Mouse (Mus musculus) stomach, embryonic 14.5 days (tissue): ENCODE data around the gene Alox8. TPM values are rescaled to one million over a fixed set of nuclear protein-coding genes. Genes with fewer than 3 reads are reported as not detected.

ENCODE experiments used
- ATAC-seq: fragments of 200-750 bp; cut with Nextera tagmentation; 2 replicates; pipeline ENCODE4 v1.8.0; 2017; ENCODE audit warnings: low read depth, moderate TSS enrichment; ENCODE audit not compliant: insufficient number of reproducible peaks, insufficient read depth, low FRiP score
- H3K27ac ChIP-seq: fragments of 300-500 bp; sonication (generic); 2 replicates; pipeline ENCODE4 v1.5.1; 2014; ENCODE audit warnings: mild to moderate bottlenecking, low read length, moderate library complexity, mixed read lengths
- H3K27me3 ChIP-seq: fragments of 300-500 bp; sonication (generic); 2 replicates; pipeline ENCODE4 v1.6.1; 2014; ENCODE audit warnings: low read length, control low read depth, mixed read lengths; ENCODE audit not compliant: control insufficient read depth, insufficient read depth
- H3K36me3 ChIP-seq: fragments of 300-500 bp; sonication (generic); 2 replicates; pipeline ENCODE4 v1.6.1; 2014; ENCODE audit warnings: mild to moderate bottlenecking, control low read depth, low read length, moderate library complexity, mixed read lengths; ENCODE audit not compliant: control insufficient read depth, insufficient read depth
- H3K4me1 ChIP-seq: fragments of 300-500 bp; sonication (generic); 2 replicates; pipeline ENCODE4 v1.6.1; 2014; ENCODE audit warnings: low read length, control low read depth, mixed read lengths; ENCODE audit not compliant: control insufficient read depth, insufficient read depth
- H3K4me2 ChIP-seq: fragments of 300-500 bp; sonication (generic); replicated peaks from 2 replicates; pipeline ENCODE4 v1.6.1; 2014; ENCODE audit warnings: low read depth, low read length, control low read depth
- H3K4me3 ChIP-seq: fragments of 300-500 bp; sonication (generic); 2 replicates; pipeline ENCODE4 v1.5.1; 2014; ENCODE audit warnings: low read depth, low read length, control low read depth
- H3K9ac ChIP-seq: fragments of 300-500 bp; sonication (generic); replicated peaks from 2 replicates; pipeline ENCODE4 v1.6.1; 2014; ENCODE audit warnings: low read depth, mild to moderate bottlenecking, control low read depth, low read length, moderate library complexity, mixed read lengths
- H3K9me3 ChIP-seq: fragments of 300-500 bp; sonication (generic); 2 replicates; pipeline ENCODE4 v1.6.1; 2016; ENCODE audit warnings: low read depth, low read length, control low read depth; ENCODE audit not compliant: control insufficient read depth
- WGBS: fragments of 180-500 bp; shearing (Covaris S2); extraction: QIAGEN DNeasy Blood & Tissue Kit; methylation state at CpG from one replicate; pipeline ENCODE4 v1.1.7; 2014; 5-methylcytosine and 5-hydroxymethylcytosine counted together
- polyA plus RNA-seq: library from polyadenylated mRNA; unstranded; fragments of >200 nt; fragmentation: Nextera tagmentation; extraction: Ambion mirVana; gene quantifications from 2 replicates; pipeline ENCODE4 v1.2.1, GENCODE M21; 2014

Gene Alox8
- polyA plus RNA-seq, 1 experiment from 2014 or later: not detected

GRCm38 (mm10) chr11:69225715-69226114, 28.1 kb upstream of the Alox8 start:
- WGBS: 77% methylated on average over 1 of the region's 1 CpGs
- Histone ChIP-seq H3K27ac (no peak overlapping the region), H3K4me2 (no peak overlapping the region), H3K36me3 (no peaks in the 10 kb centered on the region), H3K9me3 (no peaks in the 10 kb centered on the region), H3K4me1 (no peaks in the 10 kb centered on the region), H3K27me3 (no peaks in the 10 kb centered on the region), H3K9ac (no peak overlapping the region), H3K4me3 (no peak overlapping the region)
- ATAC-seq: no peak

DNA sequence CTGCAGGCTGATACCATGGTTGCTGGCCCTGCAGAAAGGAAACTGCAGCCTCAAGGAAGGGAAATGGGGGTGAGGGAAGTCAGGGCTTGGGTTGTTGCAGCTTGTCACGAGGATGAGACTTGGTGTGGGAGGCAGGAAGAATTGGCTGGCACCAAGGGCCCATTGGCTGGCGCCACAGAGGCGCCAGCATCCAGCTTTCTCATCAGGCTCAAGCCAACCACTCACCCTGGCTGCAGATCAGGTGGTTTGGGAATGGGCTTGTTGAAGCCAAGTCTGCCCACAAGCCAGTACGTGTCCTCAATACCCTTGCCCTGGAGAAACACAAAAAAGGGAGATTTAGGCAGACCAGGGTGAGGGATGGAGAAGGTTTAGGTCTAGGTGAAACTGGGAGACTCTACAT, 25.5 kb upstream of the Alox8 start:
- Histone ChIP-seq H3K4me1 (no peaks in the 10 kb centered on the region), H3K27ac (no peak overlapping the region), H3K36me3 (no peaks in the 10 kb centered on the region), H3K9ac (no peak overlapping the region), H3K27me3 (no peaks in the 10 kb centered on the region), H3K9me3 (no peaks in the 10 kb centered on the region), H3K4me3 (no peak overlapping the region), H3K4me2 (no peak overlapping the region)
- WGBS: 85% methylated on average over 4 of the region's 4 CpGs
- ATAC-seq: no peak

- ATAC-seq: no peak
- no peaks in the 10 kb centered on the region for H3K27me3 ChIP-seq
- H3K4me2 ChIP-seq: no peak overlapping the region
- H3K9ac ChIP-seq: no peak overlapping the region
- WGBS: 69% methylated on average over 4 of the region's 4 CpGs
- no peaks in the 10 kb centered on the region for H3K4me1 ChIP-seq
- H3K9me3 ChIP-seq: no peaks in the 10 kb centered on the region
- H3K36me3 ChIP-seq: no peaks in the 10 kb centered on the region
- no peak overlapping the region for H3K27ac ChIP-seq
- H3K4me3 ChIP-seq: no peak overlapping the region
Observed at GRCm38 (mm10) chr11:69221070-69221469, 23.4 kb upstream of the Alox8 start.

DNA sequence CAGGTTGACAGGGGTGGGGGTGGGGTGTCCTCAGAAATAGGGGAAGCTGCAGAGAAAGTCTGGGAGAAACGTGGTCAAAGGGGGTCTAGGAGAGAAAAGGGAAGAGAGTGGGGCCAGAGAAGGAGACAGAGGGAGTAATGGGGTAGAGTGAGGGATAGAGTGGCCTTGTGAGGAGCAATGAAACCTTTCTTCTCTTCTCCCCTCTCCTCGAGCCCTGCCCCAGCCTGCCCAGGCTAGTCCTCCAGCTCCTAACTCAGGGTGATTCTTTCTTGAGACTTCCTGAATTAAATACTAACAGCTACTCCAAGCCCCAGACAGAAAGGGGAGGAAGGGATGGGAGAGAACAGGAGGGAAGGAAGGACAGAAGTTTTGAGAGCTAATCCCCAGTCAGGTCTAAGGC, 21.0 kb upstream of the Alox8 start:
- H3K27ac ChIP-seq: no peak overlapping the region
- 61% methylated on average over 2 of the region's 2 CpGs for WGBS
- no peak overlapping the region for H3K4me2 ChIP-seq

GRCm38 (mm10) chr11:69217411-69217810, 19.8 kb upstream of the Alox8 start:
- H3K27ac ChIP-seq: no peak overlapping the region
- H3K9me3 ChIP-seq: no peaks in the 10 kb centered on the region
- no peak for ATAC-seq
- no peaks in the 10 kb centered on the region for H3K27me3 ChIP-seq
- no peaks in the 10 kb centered on the region for H3K36me3 ChIP-seq
- 89% methylated on average over 5 of the region's 5 CpGs for WGBS
- no peak overlapping the region for H3K4me3 ChIP-seq
- H3K4me2 ChIP-seq: no peak overlapping the region
- no peaks in the 10 kb centered on the region for H3K4me1 ChIP-seq
- no peak overlapping the region for H3K9ac ChIP-seq

More for the DNA sequence above, 21.0 kb upstream of the Alox8 start:
- H3K9ac ChIP-seq: no peak overlapping the region
- H3K9me3 ChIP-seq: no peaks in the 10 kb centered on the region
- no peaks in the 10 kb centered on the region for H3K27me3 ChIP-seq
- H3K4me3 ChIP-seq: no peak overlapping the region
- ATAC-seq: no peak
- no peaks in the 10 kb centered on the region for H3K4me1 ChIP-seq
- no peaks in the 10 kb centered on the region for H3K36me3 ChIP-seq

DNA sequence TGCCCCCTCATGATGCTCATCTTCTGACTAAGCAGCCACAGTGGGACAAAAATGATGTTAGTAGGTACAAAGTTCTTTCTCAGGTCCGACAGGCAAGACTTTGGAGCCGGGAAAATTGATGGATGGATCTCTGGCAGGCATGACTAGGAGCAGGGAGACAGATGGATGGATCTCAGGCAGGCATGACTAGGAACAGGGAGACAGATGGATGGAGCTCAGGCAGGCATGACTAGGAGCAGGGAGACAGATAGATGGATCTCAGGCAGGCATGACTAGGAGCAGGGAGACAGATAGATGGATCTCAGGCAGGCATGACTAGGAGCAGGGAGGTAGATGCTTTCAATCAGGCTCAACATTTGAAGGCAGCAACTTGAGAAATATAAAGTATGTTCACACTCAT, 13.8 kb upstream of the Alox8 start:
- no peak for ATAC-seq
- WGBS: 8% methylated on average over 2 of the region's 2 CpGs
- Histone ChIP-seq H3K9me3 (no peaks in the 10 kb centered on the region), H3K9ac (no peak overlapping the region), H3K36me3 (no peaks in the 10 kb centered on the region), H3K27me3 (no peaks in the 10 kb centered on the region), H3K4me2 (no peak overlapping the region), H3K27ac (no peak overlapping the region), H3K4me1 (no peaks in the 10 kb centered on the region), H3K4me3 (no peak overlapping the region)

DNA sequence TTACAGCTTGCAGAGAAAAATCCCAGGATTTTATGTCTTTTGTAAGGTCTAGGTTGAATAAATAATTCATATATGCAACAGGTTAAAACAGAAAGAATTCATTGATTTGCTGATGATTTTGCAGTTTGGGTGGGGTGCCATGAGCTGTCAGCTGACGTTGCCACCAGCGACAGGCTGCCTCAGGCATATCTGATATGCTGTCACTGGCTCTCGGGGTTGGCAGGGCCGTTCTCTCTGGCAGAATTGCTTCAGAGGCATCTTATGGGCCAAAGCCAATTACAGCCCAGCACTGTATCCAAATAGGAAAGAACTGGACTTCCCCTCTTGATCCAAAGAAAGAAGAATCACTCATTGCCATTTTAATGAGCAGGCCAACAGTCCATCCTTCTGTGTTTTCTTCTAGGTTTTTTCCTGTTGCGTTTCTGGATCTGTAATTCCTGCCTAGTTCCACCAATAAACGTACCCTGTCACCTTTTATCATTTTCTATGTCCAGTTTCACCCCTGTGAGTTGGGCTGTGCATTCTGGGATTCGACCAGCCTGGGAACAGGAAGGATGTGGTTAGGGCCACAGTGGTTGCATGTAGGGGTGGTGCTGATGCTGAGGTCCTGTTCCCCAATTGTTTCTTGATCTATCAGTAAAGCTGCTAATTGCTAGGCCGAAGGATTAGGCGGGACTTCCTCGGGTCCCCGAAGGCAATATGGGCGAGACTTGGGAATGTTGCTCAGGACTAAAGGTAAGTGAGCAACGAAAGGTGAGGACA, 5.0 kb upstream of the Alox8 start:
- Histone ChIP-seq H3K9me3 (no peaks in the 10 kb centered on the region), H3K4me3 (no peak overlapping the region), H3K36me3 (no peaks in the 10 kb centered on the region), H3K4me2 (no peak overlapping the region), H3K4me1 (no peaks in the 10 kb centered on the region), H3K27me3 (no peaks in the 10 kb centered on the region), H3K9ac (no peak overlapping the region), H3K27ac (no peak overlapping the region)
- ATAC-seq: no peak
- 79% methylated on average over 13 of the region's 13 CpGs for WGBS

- ATAC-seq: no peak
- 39% methylated on average over 6 of the region's 6 CpGs for WGBS
- no peaks in the 10 kb centered on the region for H3K9me3 ChIP-seq
- H3K27ac ChIP-seq: no peak overlapping the region
- H3K36me3 ChIP-seq: no peaks in the 10 kb centered on the region
- no peak overlapping the region for H3K4me3 ChIP-seq
- no peak overlapping the region for H3K4me2 ChIP-seq
- peaks cover 10% of the 10 kb centered on the region for H3K27me3 ChIP-seq
- 0 out of 2 replicates have a peak, but pooled peaks cover 4% of the 10 kb centered on the region for H3K4me1 ChIP-seq
- H3K9ac ChIP-seq: no peak overlapping the region
Observed at GRCm38 (mm10) chr11:69200231-69200630, 2.6 kb upstream of the Alox8 start.

DNA sequence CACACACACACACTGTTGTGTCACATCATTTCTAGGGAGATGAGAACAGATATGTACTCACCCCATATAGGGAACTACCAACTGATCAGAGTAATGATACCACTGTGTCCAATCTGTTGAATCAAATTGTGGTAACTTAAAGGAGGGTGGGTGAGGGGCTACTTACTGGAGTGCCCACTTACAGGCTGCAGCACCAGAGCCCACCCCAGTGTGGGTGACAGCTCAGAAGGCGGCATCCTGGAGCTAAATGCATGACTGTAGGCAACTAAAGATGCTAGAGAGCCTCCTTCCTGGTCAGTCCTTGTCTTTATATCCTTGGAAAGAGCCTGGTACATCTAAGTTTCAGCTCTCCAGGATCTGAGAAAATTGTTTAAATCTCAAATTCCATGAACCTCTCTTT, 1.6 kb upstream of the Alox8 start:
- 0 out of 2 replicates have a peak, but pooled peaks cover 4% of the 10 kb centered on the region for H3K4me1 ChIP-seq
- no peak for ATAC-seq
- H3K9ac ChIP-seq: no peak overlapping the region
- no peak overlapping the region for H3K4me3 ChIP-seq
- no peaks in the 10 kb centered on the region for H3K9me3 ChIP-seq
- H3K27ac ChIP-seq: no peak overlapping the region
- H3K36me3 ChIP-seq: no peaks in the 10 kb centered on the region
- H3K4me2 ChIP-seq: no peak overlapping the region
- WGBS: 84% methylated on average over 1 of the region's 1 CpGs
- H3K27me3 ChIP-seq: peaks cover 10% of the 10 kb centered on the region
